Mouse (Mus musculus) midbrain, embryonic 13.5 days (tissue): Measurements from ENCODE around the gene Slc31a2. TPM values are rescaled to one million over a fixed set of nuclear protein-coding genes. Genes with fewer than 3 reads are reported as not detected.

Source experiments
- ATAC-seq: fragments of 200-750 bp; cut with Nextera tagmentation; 2 replicates; pipeline ENCODE4 v1.8.0; 2017; ENCODE audit warnings: mild to moderate bottlenecking, moderate TSS enrichment, moderate library complexity
- H3K27ac ChIP-seq: fragments of 300-500 bp; sonication (generic); 2 replicates; pipeline ENCODE4 v1.5.1; 2015; ENCODE audit warnings: inconsistent platforms, mild to moderate bottlenecking, moderate library complexity
- H3K27me3 ChIP-seq: fragments of 300-500 bp; sonication (generic); 2 replicates; pipeline ENCODE4 v1.6.1; 2015; ENCODE audit warnings: mild to moderate bottlenecking, inconsistent platforms
- H3K36me3 ChIP-seq: fragments of 300-500 bp; sonication (generic); 2 replicates; pipeline ENCODE4 v1.6.1; 2015; ENCODE audit warnings: mild to moderate bottlenecking, inconsistent platforms
- H3K4me1 ChIP-seq: fragments of 300-500 bp; sonication (generic); replicated peaks from 2 replicates; pipeline ENCODE4 v1.6.1; 2015; ENCODE audit warnings: inconsistent platforms
- H3K4me2 ChIP-seq: fragments of 300-500 bp; sonication (generic); replicated peaks from 2 replicates; pipeline ENCODE4 v1.6.1; 2015; ENCODE audit warnings: moderate library complexity, mild to moderate bottlenecking, inconsistent platforms
- H3K4me3 ChIP-seq: fragments of 300-500 bp; sonication (generic); replicated peaks from 2 replicates; pipeline ENCODE4 v1.5.1; 2015; ENCODE audit warnings: mild to moderate bottlenecking, inconsistent platforms
- H3K9ac ChIP-seq: fragments of 300-500 bp; sonication (generic); replicated peaks from 2 replicates; pipeline ENCODE4 v1.6.1; 2015; ENCODE audit warnings: mild to moderate bottlenecking, inconsistent platforms
- H3K9me3 ChIP-seq: fragments of 300-500 bp; sonication (generic); 2 replicates; pipeline ENCODE4 v1.6.1; 2016; ENCODE audit warnings: mild to moderate bottlenecking, inconsistent platforms
- WGBS: fragments of 180-500 bp; shearing (Covaris S2); methylation state at CpG from one replicate; pipeline ENCODE4 v1.1.7; 2015; 5-methylcytosine and 5-hydroxymethylcytosine counted together
- polyA plus RNA-seq: library from polyadenylated mRNA; unstranded; fragments of >200 nt; fragmentation: Nextera tagmentation; extraction: Ambion mirVana; gene quantifications from 2 replicates; pipeline ENCODE4 v1.2.1, GENCODE M21; 2015

The Slc31a2 gene
- polyA plus RNA-seq, 1 experiment from 2014 or later = 12.5 TPM

- Histone ChIP-seq H3K27ac (no peak overlapping the region), H3K27me3 (no peaks in the 10 kb centered on the region), H3K4me3 (no peak overlapping the region), H3K4me2 (no peak overlapping the region), H3K36me3 (peaks cover 70% of the 10 kb centered on the region), H3K9me3 (no peaks in the 10 kb centered on the region), H3K4me1 (no peaks in the 10 kb centered on the region), H3K9ac (no peak overlapping the region)
- no peak for ATAC-seq
- 88% methylated on average over 5 of the region's 5 CpGs for WGBS
These were observed 69.6 kb downstream of the Slc31a2 start for GRCm38 (mm10) chr4:62331977-62332376.

DNA sequence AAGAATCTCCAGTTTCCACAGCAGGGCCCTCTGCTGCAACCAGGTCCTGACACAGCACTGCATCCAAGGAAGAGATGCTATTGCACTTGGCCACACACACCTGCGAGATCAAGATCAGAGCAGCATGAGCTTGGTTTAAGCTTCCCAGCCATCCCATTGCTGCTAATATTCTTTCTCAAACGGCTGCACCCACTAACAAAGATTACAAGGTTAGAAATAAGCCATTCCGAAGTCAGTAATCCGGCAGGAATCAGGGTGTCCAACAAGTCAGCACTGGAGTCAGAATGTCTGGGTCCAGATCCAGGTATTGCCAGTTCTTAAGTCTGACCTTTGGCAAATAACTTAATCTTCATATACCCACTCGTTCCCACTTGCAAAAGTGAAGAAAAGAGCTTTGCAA is 76.2 kb downstream of the Slc31a2 start:
- Histone ChIP-seq H3K27me3 (no peaks in the 10 kb centered on the region), H3K4me3 (no peak overlapping the region), H3K4me2 (no peak overlapping the region), H3K4me1 (no peaks in the 10 kb centered on the region), H3K9ac (no peak overlapping the region), H3K9me3 (no peaks in the 10 kb centered on the region), H3K27ac (no peak overlapping the region), H3K36me3 (peaks cover 45% of the 10 kb centered on the region)
- ATAC-seq = no peak
- 88% methylated on average over 5 of the region's 5 CpGs for WGBS

- H3K4me3 ChIP-seq = no peak overlapping the region
- no peak overlapping the region for H3K27ac ChIP-seq
- H3K9ac ChIP-seq = no peak overlapping the region
- no peak overlapping the region for H3K4me2 ChIP-seq
- H3K27me3 ChIP-seq = no peaks in the 10 kb centered on the region
- H3K36me3 ChIP-seq = peaks cover 48% of the 10 kb centered on the region
- no peaks in the 10 kb centered on the region for H3K9me3 ChIP-seq
- ATAC-seq = no peak
- WGBS = 94% methylated on average over 1 of the region's 1 CpGs
- no peaks in the 10 kb centered on the region for H3K4me1 ChIP-seq
These were observed 81.6 kb downstream of the Slc31a2 start for GRCm38 (mm10) chr4:62344000-62344399.

DNA sequence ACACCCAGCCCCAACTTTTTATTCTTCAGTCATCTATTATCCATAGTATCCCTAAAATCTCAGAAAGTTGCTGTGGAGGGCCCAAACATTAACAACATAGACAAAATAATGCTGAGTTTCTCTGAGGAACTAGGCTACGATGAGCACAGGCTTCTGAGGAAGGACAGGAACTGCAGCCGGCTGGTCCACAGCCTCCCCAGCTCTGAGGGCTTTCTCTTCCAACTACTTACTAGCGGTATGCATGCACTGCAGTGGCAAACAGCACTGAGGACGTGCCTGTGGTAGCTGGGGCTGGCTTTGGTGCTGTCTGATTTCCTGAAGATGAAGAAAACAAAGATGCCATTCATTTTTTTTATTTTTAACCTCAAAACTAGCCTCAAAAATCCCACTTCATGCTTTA is 83.5 kb downstream of the Slc31a2 start:
- Histone ChIP-seq H3K27me3 (no peaks in the 10 kb centered on the region), H3K9me3 (no peaks in the 10 kb centered on the region), H3K4me1 (no peaks in the 10 kb centered on the region), H3K27ac (no peak overlapping the region), H3K4me2 (no peak overlapping the region), H3K9ac (no peak overlapping the region), H3K36me3 (peaks cover 43% of the 10 kb centered on the region), H3K4me3 (no peak overlapping the region)
- ATAC-seq = no peak
- WGBS = 83% methylated on average over 4 of the region's 4 CpGs

DNA sequence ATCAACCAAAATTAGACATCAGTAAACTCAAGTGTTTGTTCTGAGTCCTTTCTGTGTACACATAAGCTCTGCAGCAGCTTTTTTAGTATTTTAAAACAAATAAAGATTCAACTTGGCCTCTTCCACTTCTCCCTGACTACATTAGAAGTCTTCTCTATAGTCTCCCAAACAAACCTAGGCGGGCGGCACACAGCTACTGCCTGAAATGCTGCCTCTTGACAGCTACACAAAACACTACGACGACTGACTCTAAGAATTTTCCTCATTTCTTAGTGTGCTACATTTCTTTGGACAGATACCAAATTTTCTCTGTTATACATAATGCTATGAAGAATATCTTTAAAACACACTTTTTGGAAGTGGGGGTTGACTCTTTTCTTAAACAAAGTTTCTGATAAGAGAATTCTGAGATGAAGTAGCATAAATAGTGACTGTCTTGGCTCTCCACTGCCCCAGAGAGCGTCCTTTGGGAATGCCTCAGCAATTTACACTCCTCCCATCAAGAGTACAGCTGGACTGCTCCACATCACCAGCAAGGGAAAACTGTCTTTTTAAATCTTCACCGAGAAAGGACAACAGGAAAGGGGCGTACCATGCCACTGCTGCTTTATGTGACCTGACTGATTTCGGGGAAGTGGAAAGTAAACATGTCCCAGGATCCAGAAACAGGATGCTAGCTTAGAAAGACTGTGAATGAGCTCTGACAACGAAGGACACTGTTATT is 85.4 kb downstream of the Slc31a2 start:
- Histone ChIP-seq H3K9ac (no peak overlapping the region), H3K4me1 (no peaks in the 10 kb centered on the region), H3K4me2 (no peak overlapping the region), H3K9me3 (no peaks in the 10 kb centered on the region), H3K36me3 (peaks cover 51% of the 10 kb centered on the region), H3K27ac (no peak overlapping the region), H3K4me3 (no peak overlapping the region), H3K27me3 (no peaks in the 10 kb centered on the region)
- ATAC-seq = no peak
- 84% methylated on average over 9 of the region's 9 CpGs for WGBS

Other genes starting within 250 kb of the Slc31a2 start
- not detected in 2 replicates for gene Mup20, start 208.4 kb upstream of the Slc31a2 start, polyA plus RNA-seq
- not detected in 2 replicates for gene Mup3, start 175.2 kb upstream of the Slc31a2 start, polyA plus RNA-seq
- not detected in 2 replicates for gene Mup21, start 111.7 kb upstream of the Slc31a2 start, polyA plus RNA-seq
- 28.1 and 34.6 TPM in 2 replicates for gene Zfp37, start 31.5 kb upstream of the Slc31a2 start, polyA plus RNA-seq
- gene Fkbp15, start 98.0 kb downstream of the Slc31a2 start, polyA plus RNA-seq = 23.6 and 24.0 TPM in 2 replicates
- 37.9 and 38.2 TPM in 2 replicates for gene Slc31a1, start 98.2 kb downstream of the Slc31a2 start, polyA plus RNA-seq
- gene Cdc26, start 146.1 kb downstream of the Slc31a2 start, polyA plus RNA-seq = 116 and 120 TPM in 2 replicates
- 18.4 and 19.1 TPM in 2 replicates for gene Prpf4, start 146.2 kb downstream of the Slc31a2 start, polyA plus RNA-seq
- 0.11 and 0.23 TPM in 2 replicates for gene Rnf183, start 172.7 kb downstream of the Slc31a2 start, polyA plus RNA-seq
- gene Wdr31, start 208.3 kb downstream of the Slc31a2 start, polyA plus RNA-seq = 9.6 and 10.8 TPM in 2 replicates
- 0.44 and 0.86 TPM in 2 replicates for gene Bspry, start 217.5 kb downstream of the Slc31a2 start, polyA plus RNA-seq
- gene Hdhd3, start 240.9 kb downstream of the Slc31a2 start, polyA plus RNA-seq = 13.2 and 14.3 TPM in 2 replicates